Mouse (Mus musculus) right cerebral cortex, adult 18-20 months (tissue): ENCODE measurements at regions not wholly inside any gene's neighbourhood (a gene's known extent, or its start where the extent isn't known, plus 50 kb on each side); places are given as distances from the start of the nearest gene placed in this dataset.
A peak's percentile ranks its signal among the peaks of the same experiment; 100 is the strongest.

ENCODE experiments used
- DNase-seq: peaks from one replicate; pipeline ENCODE4 v3.0.0; 2022; ENCODE audit warnings: mixed read lengths

DNA sequence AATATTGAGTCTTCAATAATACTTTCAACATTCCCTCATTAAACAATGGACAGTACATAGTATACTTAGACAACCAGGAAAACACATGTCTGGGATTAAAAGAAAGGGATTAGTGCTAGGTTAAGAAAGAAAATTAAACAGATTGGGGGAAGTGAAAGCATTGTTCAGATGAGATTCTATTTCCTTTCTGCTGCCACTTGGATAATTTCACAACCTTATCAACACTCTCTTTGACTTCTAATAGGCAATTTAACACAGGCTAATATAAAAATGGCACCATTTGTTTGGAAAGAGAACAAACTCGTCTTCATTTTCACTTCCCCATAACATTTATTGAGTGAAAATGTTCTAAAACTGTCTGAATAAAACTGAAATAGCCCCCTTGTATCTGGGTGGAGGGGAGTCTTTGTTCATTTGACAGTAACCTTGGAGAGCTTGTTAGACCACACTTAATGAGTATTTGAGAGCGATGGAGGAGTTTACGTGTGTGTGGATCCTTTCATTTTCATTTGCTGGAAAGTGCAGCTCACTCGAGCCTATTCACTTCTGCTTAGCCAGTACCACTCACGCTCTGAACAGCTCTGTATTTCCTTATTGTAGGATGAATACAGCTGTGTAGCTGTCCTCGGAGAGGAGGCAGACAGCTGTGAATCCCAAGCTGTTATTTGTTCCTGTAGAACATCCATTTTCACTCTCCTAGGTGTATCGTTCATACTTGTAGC, 366.7 kb downstream of the Kctd12 start:
- DNase-seq = no peak

DNA sequence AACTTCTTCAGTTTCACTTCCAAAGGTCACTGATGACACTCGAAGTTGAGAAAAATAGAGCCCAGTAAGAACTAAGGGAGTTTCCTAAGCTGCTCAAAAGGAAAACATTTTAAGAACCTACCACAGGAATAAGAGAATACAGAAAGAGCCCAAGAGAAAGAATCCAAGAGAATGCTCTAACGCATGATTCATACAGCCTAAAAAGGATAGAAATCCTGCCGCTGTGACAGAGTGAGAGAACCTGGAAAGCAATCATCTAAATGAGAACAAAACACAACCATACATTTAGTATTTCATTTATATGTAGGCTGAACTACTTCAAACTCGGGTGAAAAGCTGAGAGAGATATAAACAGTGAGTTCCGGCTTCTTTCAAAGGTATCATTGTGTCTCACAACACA, 376.4 kb downstream of the Kctd12 start:
- DNase-seq = no peak

DNA sequence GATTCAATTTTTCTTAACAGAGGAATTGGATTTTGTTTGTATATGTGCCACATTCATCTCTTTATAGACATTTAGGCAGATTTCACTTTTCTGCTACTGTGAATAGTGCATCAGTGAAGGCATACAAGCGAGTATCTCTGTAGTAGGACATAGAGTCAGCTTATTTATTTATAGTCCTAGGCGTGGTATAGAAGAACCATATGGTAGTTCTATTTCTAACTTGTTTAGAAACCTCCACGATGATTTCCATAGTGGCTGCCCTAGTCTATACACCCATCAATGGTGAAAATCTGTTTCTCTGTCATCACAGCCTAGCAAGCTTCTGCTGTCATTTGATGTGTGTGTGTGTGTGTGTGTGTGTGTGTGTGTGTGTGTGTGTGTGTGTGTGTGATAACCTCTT, 387.6 kb downstream of the Kctd12 start:
- DNase-seq = no peak

DNA sequence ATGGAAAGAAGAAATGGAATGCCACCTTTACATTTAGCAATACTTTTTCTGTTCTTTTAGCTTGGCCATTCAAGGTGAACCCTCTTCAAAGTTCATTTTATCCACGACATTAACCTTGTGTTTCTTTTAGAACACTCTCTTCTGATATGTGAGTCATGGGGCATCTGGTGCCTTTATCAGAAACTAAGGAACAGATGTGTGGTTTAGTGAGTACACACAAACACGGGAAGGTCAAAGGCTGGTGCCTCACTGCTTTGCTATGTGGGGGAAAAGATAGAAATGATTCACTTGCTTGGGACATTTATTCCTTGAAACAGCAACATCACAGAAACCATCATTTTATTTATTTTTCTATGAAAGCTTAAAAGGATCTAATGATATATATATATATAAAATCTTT, 428.7 kb downstream of the Kctd12 start:
- DNase-seq = no peak

DNA sequence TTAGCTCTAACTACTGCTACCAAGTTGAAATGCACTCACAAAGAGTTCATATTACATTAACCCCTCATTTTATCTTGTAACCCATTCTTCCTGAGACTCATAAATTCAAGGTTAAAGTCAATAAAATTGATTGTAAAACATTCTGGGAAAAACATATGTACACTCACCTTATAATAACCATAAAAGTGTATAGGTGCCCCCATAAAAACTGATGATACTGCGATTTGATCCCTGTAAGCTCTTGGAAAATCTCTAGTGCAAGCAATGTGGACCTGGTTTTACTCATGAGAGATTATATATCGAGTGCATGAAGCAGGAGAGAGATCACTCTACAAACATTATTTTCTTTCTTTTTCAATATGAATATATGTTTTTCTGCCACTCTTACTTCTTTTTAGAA, 429.8 kb downstream of the Kctd12 start:
- DNase-seq = no peak

DNA sequence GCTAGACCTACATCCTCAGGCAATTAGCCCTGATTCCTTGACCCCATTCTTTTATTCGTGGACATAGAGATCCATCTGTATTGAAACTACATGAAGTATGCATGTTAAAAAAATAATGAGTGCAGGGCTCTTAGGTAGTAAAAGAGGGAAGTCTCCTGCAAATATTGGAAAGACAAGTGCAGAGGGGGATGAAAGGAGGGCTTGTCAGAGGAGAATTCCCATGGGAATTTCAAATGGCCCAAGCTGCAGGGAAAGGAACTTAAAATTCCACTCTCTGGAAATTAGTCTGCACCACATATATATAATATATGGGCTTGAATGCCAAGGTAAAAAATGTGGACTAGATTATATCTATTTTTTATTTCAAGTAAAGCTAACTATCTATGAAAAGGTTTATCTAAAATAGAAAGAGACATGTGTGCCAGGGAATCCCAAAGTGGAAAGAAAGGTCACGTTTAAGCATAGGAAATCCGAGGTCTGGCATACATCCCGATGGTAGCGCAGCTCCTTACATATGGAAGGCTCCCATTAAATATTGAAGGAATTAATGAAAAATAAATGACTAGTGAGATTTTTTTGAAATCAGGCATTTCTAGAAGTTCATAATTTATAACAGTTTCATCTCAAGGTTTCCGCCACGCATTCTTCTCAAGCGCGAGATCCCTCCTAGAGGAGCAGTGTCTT, 457.4 kb downstream of the Kctd12 start:
- DNase-seq = no peak

DNA sequence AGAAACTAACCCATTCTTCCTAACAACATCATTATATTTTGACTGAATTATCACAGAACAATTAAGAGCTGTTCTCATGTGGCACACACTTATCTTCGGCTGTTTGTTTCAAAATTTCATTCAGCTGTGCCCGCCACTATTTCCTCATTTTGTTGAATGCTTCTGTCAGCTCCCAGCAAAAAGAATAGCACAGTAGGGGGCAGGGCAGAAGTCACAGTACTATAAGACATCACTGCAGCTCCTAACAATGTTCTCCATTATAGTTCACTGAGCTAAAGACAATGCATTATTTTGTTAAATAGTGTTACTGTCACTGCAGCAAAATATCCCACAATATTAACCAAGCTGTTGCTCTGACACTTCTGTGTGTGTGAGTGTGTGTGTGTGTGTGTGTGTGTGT, 465.7 kb downstream of the Kctd12 start:
- DNase-seq = no peak

DNA sequence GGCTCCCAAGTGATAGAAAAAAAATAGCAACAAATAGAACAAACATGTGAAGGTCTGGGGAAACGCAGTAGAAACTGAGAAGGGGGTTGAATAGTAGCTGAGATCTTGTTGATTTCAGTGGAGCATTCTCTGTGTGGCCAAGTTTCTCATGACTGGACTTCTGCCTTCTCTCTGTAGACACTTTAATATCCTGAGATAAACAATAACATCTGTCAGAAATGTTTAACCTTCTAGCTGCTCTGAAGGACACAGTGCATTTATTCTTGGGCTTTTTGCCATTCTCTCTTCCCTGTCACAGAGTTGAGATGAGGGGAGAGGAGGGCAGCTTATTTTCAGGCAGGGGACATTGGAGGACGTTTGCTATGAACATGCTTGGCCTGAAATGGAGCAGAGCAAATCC, 467.9 kb downstream of the Kctd12 start:
- no peak for DNase-seq

DNA sequence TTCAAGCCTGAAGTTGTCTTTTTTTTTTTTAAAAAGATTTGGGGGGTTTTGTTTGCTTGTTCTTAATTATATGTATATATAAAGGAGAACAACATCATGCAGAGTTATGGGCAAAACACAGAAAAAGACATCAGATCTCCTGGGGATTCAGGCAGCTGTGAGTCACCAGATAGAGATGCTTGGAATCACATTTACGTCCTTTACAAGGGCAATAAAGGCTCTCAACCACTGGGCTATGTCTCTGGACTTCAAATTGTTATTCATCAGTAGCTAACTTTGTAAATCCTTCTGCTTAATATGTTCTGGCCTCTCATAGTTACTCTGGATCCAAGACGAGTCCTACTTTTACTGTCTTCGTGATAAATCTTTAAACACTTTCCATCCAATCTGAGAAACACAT, 469.8 kb downstream of the Kctd12 start:
- DNase-seq = no peak

DNA sequence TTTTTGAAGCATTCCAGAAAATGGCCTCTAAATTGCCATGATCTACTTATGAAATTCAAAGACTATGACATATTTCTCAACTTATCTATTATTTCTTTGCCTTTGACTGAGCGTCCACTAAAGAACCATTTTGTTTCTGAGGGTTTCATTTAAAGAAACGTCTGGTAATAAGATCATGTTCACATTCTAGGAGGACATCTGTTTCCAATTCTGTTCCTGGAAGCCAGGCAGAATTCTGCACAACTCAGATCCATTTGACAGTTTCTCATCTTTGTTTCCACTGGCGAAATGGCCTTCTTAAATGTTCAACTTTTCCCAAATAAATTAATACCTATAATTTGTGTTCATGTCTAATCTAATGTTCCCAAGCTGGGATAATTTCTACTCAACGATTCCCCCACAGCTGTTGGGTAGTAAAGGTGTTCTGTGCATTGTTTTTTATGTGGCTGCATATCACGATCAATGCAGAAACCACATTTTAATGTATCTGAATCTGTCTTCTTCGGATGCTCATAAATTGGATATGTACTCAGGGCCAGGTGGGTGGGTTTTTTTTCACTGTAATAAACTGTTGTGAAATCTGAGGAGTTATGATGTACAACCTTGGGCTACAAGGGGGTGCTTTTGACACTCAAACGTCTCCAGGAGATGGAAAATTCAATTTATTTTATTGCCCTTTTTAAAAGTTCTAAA, 470.6 kb downstream of the Kctd12 start:
- no peak for DNase-seq

DNA sequence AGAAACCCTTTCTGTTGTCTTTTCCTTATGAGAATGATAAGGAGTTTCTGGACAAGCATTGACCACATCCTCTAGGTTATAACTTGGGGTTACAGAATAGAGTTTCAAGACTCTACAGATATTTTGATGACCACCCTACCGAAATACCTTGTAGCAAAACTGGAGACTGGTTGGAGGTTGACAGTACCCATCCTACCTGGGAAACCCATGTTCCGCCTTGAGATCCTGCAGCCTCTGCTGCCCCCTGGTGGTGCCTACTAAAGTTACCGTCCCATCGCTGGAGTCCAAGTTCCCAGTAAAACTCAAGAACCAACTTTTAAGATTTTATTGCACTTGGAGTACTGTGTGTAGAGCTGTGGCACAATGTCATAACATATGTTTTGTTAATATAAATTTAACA, 472.1 kb downstream of the Kctd12 start:
- DNase-seq = peak; percentile 53

DNA sequence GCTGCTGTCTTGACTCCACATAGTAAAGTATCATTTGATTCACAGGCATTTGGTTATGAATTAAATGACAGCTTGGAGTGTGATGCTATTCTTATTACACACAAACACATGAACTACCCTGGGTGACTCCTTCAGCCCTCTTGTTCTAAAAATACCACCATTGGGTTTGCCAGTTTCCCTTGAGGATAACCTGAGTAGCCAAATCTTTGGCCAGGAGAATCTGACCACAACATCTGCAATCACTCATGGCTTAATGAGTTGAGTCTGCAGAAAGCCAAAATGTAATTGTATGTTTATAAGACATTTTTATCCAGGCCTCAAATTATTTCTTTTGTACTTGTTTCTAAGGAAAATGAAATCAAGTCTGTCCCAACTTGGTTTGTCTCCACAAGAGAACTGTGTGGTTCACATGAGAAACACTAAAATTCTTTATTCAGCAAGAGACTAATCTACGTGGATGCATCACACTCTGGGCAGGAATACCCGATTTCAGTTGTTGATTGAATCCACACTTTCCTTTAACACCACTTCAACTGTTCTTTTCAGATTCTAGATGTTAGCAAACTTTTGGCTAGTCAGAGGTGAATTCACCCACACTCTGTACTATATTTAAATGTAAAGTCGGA, 476.6 kb downstream of the Kctd12 start:
- no peak for DNase-seq

DNA sequence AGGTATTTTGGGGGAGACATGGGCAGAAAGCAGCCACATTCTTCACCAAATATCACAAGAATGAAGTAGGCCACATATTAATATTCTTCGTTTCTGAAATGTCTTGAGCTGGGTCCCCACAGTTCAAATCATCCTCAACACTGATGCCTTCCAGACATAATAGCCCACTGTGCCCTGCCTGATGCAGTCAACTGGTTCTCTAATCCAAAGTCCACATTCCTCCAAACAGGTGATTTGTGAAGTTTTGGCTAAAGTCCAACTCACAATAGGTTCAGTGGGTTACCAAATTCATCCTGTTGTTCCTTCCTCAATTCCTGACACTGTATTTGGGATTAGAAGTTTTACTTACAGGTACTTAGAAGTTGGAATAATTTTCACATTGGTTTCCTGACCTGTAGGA, 485.3 kb downstream of the Kctd12 start:
- DNase-seq = no peak

DNA sequence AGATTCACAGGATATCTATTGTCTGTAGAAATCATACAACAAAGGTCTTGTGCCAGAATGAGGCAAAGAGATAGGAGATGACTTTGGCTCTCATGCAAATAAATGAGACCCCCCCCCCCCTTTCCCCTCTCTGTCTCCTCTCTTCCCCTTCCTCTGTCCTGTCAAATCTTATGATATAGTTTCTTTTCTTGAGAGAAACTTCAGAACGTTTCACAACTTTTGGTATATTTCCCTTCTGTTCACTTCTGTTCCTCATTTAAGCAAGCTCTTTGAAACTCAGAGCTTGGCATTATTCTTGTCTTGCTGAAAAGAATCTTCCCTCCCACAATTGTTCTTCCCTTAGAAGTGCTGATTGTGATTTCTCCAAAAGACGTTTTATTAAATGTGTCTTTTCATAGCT, 490.1 kb downstream of the Kctd12 start:
- no peak for DNase-seq

DNA sequence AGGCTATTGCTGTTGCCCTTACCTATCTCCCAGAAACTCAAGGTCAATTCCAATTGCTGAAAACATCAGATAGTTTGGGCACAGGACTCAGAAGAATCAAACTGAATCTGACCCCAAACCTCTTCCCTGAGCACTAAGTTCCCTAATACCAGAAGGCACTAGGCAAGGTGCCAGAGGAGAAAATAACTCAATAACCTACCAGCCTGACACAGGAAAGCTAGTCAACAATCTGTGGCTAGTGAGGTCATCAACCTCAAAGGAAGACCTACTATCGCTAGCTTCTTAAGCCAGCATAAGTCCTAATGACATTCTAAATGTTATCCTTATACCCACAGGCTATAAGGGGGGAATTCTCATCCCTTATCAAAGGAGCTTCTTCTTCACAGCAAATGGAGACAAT, 491.2 kb downstream of the Kctd12 start:
- DNase-seq = no peak

DNA sequence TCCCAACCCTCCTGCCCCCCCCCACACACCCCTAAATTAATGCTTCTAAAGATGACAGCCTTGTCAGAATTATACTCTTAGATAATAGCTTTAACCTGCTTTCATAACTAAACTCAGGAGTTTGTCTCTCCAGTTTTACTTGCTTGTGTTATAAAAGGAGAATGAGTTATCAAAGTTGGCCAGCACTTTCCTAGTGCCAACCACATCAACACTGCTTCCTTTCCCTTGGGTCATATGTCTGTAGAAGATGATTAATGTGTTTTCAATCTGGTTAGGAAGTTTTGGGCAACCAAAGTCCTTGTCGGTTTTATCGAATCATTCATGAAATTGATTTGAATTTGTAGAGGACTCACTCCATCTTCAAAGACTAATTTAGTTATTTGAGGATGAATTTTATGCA, 505.3 kb downstream of the Kctd12 start:
- DNase-seq = no peak

DNA sequence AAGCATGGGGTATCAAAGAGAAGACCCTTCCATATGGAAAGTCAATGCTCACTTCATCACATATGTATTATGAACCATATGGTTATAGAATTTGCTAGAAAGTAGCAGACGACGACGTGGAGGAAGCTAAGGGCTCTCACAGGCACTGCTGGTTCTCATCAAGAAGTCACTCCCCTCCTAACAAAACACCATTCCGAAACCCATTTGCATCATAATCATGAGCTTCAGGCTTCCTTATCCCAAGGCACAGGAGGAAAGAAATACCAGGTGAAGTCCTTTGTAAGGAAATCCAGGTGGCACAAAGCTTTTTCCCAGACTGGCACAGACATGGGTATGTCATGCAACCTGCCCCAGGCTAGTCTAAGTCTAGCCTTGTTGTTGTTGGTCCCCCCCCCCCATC, 513.1 kb downstream of the Kctd12 start:
- no peak for DNase-seq

DNA sequence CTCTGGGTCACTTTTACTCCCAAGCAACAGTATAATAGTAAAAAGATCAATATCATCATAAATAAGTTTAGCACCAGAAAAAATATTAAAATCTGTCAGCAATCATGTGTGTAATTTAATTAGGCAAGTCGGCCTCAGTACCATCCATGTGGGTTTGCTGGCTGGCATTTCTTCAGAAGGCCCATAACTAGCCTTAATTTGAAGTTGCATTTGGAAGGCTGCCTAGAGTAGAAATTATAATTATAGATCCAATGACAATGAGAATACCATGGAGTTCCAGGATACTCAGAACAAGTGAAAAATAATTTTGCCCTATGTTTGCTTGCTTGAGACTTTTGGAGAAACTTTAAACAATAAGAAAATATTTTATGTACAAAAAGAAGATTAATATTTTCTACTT, 521.4 kb downstream of the Kctd12 start:
- DNase-seq = no peak

DNA sequence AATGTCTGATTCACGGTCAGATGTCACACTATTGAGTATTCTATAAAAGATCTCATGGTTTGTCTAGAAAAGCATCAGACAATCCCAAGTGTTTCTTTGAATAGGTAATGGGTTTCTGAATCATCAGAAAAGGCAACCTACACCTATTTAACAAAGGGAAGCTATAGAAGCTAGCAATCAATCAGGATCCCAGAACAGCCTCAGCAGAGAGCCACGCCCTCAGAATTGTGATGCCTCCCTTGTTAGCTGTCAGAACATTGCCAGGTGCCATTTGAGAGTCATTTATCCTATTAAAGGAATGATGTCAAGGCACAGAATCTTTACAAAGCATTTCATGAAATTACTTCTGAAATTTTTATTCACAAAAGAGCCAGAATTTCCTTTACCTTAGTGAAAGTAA, 542.7 kb downstream of the Kctd12 start:
- peak; percentile 1 for DNase-seq

DNA sequence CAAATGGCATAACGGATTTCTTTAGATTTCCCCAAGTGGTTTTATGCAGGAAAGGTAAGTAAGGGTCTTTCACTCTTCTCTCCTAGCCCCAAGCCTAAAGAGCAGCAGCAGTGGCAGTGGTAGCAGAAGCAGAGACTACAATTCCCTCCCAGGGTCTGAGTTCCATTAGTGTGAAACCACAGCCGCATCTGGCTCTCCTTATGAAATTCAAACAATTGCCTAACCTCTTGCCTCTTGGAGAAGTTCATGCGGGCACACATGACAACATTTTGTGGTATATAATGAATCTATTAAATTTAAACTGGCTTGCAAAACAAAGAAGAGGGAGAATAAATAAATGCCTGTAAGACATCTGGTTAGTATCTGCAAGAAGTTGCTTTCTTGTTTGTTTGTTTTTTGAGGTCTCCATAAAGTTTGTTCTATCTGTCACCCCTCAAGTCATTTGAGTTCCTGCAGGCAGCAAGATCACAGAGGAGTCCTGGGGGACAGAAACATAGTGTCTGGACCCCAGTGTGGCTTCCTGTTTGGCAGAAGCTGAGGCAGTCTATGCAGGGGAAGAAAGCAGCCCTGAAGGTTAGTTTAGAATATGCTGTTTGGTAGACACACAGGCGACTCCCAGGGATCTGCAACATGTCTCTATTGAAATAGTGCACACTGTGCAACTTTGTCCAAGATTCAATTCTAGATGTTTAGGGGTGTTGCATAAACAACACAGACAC, 578.9 kb downstream of the Kctd12 start:
- no peak for DNase-seq

DNA sequence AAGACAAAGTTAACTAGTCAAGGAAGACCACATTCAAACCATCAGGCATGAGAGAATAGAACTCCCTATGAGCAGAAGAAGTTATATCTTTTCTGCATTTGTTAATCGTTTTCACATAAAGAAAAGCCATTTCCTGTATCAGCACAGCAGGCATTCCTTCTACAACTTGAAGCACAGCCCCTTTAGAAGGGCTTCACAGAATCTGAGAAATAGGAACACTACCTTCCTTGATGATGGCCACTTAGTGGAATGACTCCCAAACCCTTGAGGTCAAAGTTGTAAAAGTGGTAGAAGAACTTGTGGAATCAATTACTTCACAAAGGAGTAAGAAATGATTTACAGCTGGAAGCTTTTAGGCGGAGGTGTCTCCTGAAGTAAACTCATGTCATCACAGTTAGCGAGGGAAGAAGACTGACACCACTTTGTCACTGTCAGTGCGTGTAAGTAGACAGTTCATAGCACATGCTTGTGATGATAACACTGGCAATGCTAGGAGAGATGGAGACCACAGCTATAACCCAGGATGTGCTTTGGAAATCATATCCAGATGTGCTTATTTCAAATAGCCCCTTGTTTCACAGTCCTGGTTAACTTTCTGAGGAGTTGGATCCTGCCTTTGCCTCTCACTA, 580.3 kb downstream of the Kctd12 start:
- no peak for DNase-seq

DNA sequence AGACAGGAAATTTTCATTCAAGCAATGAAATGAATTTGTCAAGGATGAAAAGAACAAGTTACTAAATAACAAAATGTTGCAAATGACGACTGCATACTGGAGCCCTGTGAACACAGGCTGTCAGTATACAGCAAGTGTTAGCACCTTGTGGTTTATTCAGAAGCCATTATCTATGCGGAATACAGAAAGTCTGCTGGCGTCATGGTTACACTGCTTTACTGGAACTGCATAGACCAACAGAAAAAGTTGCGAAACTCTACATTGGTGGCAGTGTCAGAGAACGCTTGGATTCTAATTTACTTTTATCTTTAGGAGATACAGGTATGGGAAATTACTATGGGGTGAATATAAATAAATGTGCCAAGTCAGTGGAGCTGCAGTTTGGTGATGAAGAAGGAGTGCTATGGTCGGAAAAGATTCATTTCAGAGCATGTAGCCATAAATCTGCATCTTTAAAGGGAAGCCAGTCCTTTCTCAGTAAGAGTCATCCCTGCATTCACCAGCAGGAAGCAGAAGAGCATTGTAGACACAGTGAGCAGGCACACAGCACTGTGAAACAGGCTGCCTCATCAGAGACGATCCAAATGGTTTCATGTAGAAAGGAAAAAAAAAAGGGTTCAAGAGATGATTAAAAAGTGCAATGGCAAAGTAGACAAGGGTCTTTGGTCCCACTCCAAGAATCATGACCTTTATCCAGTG, 586.3 kb downstream of the Kctd12 start:
- DNase-seq = no peak
